Mouse (Mus musculus) midbrain, embryonic 14.5 days (tissue): Measurements from ENCODE around the gene Sema4a. TPM values are rescaled to one million over a fixed set of nuclear protein-coding genes. Genes with fewer than 3 reads are reported as not detected.

Experiments used
- ATAC-seq: fragments of 200-750 bp; cut with Nextera tagmentation; 2 replicates; pipeline ENCODE4 v1.8.0; 2017; ENCODE audit warnings: moderate number of reproducible peaks, moderate library complexity; ENCODE audit not compliant: low FRiP score, low TSS enrichment
- DNase-seq: peaks from one replicate; pipeline ENCODE4 v3.0.0-alpha.2; 2015
- H3K27ac ChIP-seq: fragments of 300-500 bp; sonication (generic); replicated peaks from 2 replicates; pipeline ENCODE4 v1.5.1; 2014; ENCODE audit warnings: mild to moderate bottlenecking, low read depth, low read length, moderate library complexity
- H3K27me3 ChIP-seq: fragments of 300-500 bp; sonication (generic); 2 replicates; pipeline ENCODE4 v1.6.1; 2014; ENCODE audit warnings: low read length, control low read depth, mixed read lengths; ENCODE audit not compliant: control insufficient read depth, insufficient read depth
- H3K36me3 ChIP-seq: fragments of 300-500 bp; sonication (generic); 2 replicates; pipeline ENCODE4 v1.6.1; 2014; ENCODE audit warnings: low read length, control low read depth; ENCODE audit not compliant: control insufficient read depth, insufficient read depth
- H3K4me1 ChIP-seq: fragments of 300-500 bp; sonication (generic); 2 replicates; pipeline ENCODE4 v1.6.1; 2014; ENCODE audit warnings: mild to moderate bottlenecking, antibody characterized with exemption, low read length, control low read depth; ENCODE audit not compliant: control insufficient read depth, insufficient read depth
- H3K4me2 ChIP-seq: fragments of 300-500 bp; sonication (generic); 2 replicates; pipeline ENCODE4 v1.6.1; 2014; ENCODE audit warnings: mild to moderate bottlenecking, low read length, moderate library complexity
- H3K4me3 ChIP-seq: fragments of 300-500 bp; sonication (generic); replicated peaks from 2 replicates; pipeline ENCODE4 v1.5.1; 2014; ENCODE audit warnings: low read depth, low read length
- H3K9ac ChIP-seq: fragments of 300-500 bp; sonication (generic); replicated peaks from 2 replicates; pipeline ENCODE4 v1.6.1; 2014; ENCODE audit warnings: mild to moderate bottlenecking, low read length, moderate library complexity
- H3K9me3 ChIP-seq: fragments of 300-500 bp; sonication (generic); 2 replicates; pipeline ENCODE4 v1.6.1; 2016; ENCODE audit warnings: low read length, control low read depth, mixed read lengths; ENCODE audit not compliant: control insufficient read depth
- WGBS: fragments of 180-500 bp; shearing (Covaris S2); extraction: QIAGEN DNeasy Blood & Tissue Kit; methylation state at CpG from one replicate; pipeline ENCODE4 v1.1.7; 2014; 5-methylcytosine and 5-hydroxymethylcytosine counted together
- polyA plus RNA-seq: library from polyadenylated mRNA; unstranded; fragments of >200 nt; fragmentation: Nextera tagmentation; extraction: Ambion mirVana; gene quantifications from 2 replicates; pipeline ENCODE4 v1.2.1, GENCODE M21; 2014

Gene Sema4a
- polyA plus RNA-seq, 1 experiment from 2014 or later: 28.8 TPM

- 82% methylated on average over 10 of the region's 10 CpGs for WGBS
- DNase-seq: no peak
- no peak overlapping the region for H3K4me3 ChIP-seq
Observed at GRCm38 (mm10) chr3:88470943-88471479, 10.0 kb upstream of the Sema4a start.

DNA sequence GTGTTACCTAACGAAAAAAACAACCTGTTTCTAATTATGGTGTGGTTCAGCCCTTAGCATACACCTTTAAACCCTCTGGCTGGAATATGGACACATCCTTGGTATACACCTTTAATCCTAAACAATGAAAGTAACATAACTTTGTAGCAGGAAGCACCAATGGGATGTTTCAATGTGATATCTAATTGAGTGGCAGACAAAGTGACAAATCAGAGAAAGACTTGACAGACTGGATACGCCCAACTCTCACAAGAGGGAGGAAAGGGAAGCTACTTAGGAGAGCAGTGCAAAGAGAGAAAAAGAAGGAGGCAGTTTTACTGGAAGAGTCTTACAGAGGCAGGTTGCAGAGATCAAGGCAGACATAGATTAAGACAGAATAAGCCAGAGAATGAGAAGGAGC, 8.5 kb upstream of the Sema4a start:
- DNase-seq: no peak
- 0 out of 2 replicates have a peak, but pooled peaks cover 4% of the 10 kb centered on the region for H3K4me1 ChIP-seq
- no peak overlapping the region for H3K27ac ChIP-seq
- H3K9me3 ChIP-seq: no peaks in the 10 kb centered on the region
- ATAC-seq: no peak
- H3K4me2 ChIP-seq: no peak overlapping the region
- no peaks in the 10 kb centered on the region for H3K27me3 ChIP-seq
- no peaks in the 10 kb centered on the region for H3K36me3 ChIP-seq
- no peak overlapping the region for H3K4me3 ChIP-seq
- no peak overlapping the region for H3K9ac ChIP-seq
- WGBS: 79% methylated on average over 2 of the region's 2 CpGs

More at GRCm38 (mm10) chr3:88470943-88471479, 10.0 kb upstream of the Sema4a start:
- H3K27me3 ChIP-seq: no peaks in the 10 kb centered on the region
- ATAC-seq: no peak
- 0 out of 2 replicates have a peak, but pooled peaks cover 4% of the 10 kb centered on the region for H3K4me1 ChIP-seq
- H3K36me3 ChIP-seq: no peaks in the 10 kb centered on the region
- no peaks in the 10 kb centered on the region for H3K9me3 ChIP-seq
- H3K9ac ChIP-seq: no peak overlapping the region
- no peak overlapping the region for H3K27ac ChIP-seq
- no peak overlapping the region for H3K4me2 ChIP-seq

GRCm38 (mm10) chr3:88467116-88467824, 6.3 kb upstream of the Sema4a start:
- H3K9me3 ChIP-seq: no peaks in the 10 kb centered on the region
- DNase-seq (peak; percentile 96), ATAC-seq (peak; percentile 68; the same call in 1 of the 2 replicates)
- no peak overlapping the region for H3K4me2 ChIP-seq
- no peaks in the 10 kb centered on the region for H3K27me3 ChIP-seq
- no peaks in the 10 kb centered on the region for H3K36me3 ChIP-seq
- H3K9ac ChIP-seq: no peak overlapping the region; the same call in 1 of the 2 replicates
- 29% methylated on average over 16 of the region's 16 CpGs for WGBS
- no peak overlapping the region for H3K4me3 ChIP-seq
- no peaks in the 10 kb centered on the region for H3K4me1 ChIP-seq
- no peak overlapping the region for H3K27ac ChIP-seq

DNA sequence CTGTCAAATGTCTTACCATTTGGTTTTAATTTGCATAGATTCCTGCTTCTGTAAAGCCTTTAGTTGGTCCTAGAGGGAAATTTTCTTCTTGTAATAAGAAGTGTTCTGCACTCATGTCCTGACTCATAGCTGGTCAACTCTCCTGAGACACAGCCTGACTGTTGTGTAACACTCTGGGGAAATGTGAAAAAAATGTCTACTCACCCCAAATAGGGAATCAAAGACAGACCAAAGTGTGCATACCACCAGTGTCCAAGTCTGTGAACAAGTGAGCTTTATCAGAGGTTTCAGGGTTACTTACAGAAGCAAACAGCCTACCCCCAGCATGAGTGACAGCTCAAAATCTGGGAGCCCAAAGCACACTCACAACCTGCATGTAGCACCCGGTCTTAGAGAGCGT, 4.1 kb upstream of the Sema4a start:
- no peak for ATAC-seq
- H3K27ac ChIP-seq: no peak overlapping the region
- no peak overlapping the region for H3K4me2 ChIP-seq
- no peaks in the 10 kb centered on the region for H3K9me3 ChIP-seq
- no peaks in the 10 kb centered on the region for H3K36me3 ChIP-seq
- no peaks in the 10 kb centered on the region for H3K4me1 ChIP-seq
- 88% methylated on average over 2 of the region's 2 CpGs for WGBS
- no peak for DNase-seq
- H3K4me3 ChIP-seq: no peak overlapping the region
- no peaks in the 10 kb centered on the region for H3K27me3 ChIP-seq
- no peak overlapping the region for H3K9ac ChIP-seq

DNA sequence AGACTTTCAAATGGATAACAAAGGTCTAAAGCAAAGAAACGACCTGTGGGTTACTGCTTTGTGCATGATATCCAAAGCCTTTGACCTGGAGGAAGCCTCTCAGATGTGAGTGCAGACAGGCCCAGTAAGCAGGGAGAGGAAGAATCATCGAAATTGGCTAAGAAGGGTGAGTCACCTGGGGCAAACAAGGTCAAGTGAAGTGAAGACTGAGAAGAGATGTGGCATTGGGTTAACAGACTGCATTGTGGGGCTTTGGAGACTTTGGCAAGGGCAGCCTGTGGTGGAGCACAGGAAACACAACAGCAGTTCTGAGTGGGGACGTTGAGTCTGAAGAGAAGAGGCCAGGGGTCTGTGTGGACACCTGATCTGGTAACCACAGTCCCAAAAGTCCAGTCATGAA, 3.4 kb upstream of the Sema4a start:
- H3K36me3 ChIP-seq: no peaks in the 10 kb centered on the region
- H3K4me2 ChIP-seq: no peak overlapping the region
- no peaks in the 10 kb centered on the region for H3K27me3 ChIP-seq
- H3K4me1 ChIP-seq: no peaks in the 10 kb centered on the region
- WGBS: 52% methylated on average over 3 of the region's 3 CpGs
- no peaks in the 10 kb centered on the region for H3K9me3 ChIP-seq
- no peak overlapping the region for H3K27ac ChIP-seq
- H3K4me3 ChIP-seq: no peak overlapping the region
- no peak overlapping the region for H3K9ac ChIP-seq
- no peak for DNase-seq
- ATAC-seq: no peak

DNA sequence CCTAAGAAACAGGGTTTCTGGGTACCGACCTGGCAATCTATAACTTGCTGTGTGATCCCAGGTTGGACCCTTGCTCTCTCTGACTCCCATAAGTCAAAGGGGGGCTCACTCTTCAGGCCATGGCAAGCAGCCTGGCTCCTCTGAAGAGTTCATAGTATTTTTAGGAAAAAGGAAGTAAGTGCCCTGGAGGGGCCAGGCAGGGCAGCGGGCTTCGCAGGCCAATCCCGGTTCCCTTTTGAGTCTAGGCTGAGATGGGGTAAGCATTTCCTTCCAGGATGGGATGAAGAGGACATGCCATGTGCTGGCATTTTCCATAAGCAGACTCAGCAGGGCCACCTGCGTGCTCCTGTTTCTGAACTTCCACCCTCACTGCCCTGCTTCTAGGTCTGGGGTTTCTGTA, 953 bp downstream of the Sema4a start:
- no peak overlapping the region for H3K27ac ChIP-seq
- no peak for DNase-seq
- WGBS: 82% methylated on average over 5 of the region's 5 CpGs

GRCm38 (mm10) chr3:88458778-88459219, 2.2 kb downstream of the Sema4a start:
- Histone ChIP-seq H3K27ac (peak overlapping the region; percentile 85), H3K9ac (peak overlapping the region; percentile 67), H3K4me2 (peak overlapping the region; percentile 89), H3K4me3 (peak overlapping the region; percentile 41), H3K9me3 (no peaks in the 10 kb centered on the region), H3K4me1 (peaks cover 25% of the 10 kb centered on the region), H3K36me3 (0 out of 2 replicates have a peak, but pooled peaks cover 4% of the 10 kb centered on the region), H3K27me3 (no peaks in the 10 kb centered on the region)
- DNase-seq (peak; percentile 82), ATAC-seq (peak; percentile 80)
- WGBS: under 1% methylated on average over 14 of the region's 14 CpGs

More for the DNA sequence above, 953 bp downstream of the Sema4a start:
- H3K4me3 ChIP-seq: no peak overlapping the region
- ATAC-seq: no peak
- H3K9me3 ChIP-seq: no peaks in the 10 kb centered on the region
- no peak overlapping the region for H3K9ac ChIP-seq
- no peaks in the 10 kb centered on the region for H3K27me3 ChIP-seq
- peaks cover 25% of the 10 kb centered on the region for H3K4me1 ChIP-seq
- H3K4me2 ChIP-seq: no peak overlapping the region
- no peaks in the 10 kb centered on the region for H3K36me3 ChIP-seq

DNA sequence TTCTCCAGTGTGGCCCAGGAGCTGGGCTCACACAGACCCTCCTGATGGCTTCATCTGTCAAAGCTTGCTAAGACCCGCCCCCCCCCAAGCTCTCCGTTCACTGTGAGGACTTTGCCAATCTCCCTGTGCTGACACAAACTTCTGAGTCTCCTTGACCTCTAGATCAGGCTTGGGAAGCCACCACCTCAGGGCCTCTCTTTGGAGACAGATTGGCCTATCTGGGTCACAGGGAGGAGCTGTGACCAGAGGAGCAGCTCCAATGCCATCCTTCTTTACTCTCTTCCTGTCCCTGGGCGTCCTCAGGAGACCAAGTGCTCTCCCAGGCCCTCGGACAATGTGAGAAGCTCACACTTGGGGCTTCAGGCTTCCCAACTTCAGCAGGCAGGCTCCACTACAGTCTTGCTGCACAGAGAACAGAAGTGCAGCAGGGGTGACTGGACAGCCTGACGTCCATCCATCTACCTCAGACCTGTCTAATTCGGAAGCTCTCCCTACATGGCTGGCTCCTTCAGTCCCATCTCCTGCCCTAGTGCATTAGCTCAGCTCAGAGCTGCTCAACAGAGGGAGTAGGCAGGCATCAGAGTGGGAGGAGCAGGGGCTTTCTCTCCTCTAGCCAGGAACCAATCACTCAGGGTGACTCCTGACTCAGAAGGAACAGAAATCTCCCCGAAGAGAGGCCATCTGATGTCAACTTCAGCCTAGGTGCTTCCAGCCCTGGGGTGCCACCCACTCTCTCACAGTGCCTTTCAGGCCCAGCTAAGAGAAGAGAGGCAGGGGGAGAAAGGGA, 4.0 kb downstream of the Sema4a start:
- H3K9ac ChIP-seq: peak overlapping the region; percentile 67
- ATAC-seq: no peak
- H3K27me3 ChIP-seq: no peaks in the 10 kb centered on the region
- peaks cover 18% of the 10 kb centered on the region for H3K36me3 ChIP-seq
- peaks cover 25% of the 10 kb centered on the region for H3K4me1 ChIP-seq
- WGBS: 70% methylated on average over 7 of the region's 7 CpGs
- peak; percentile 33 for DNase-seq
- 0 out of 2 replicates have a peak overlapping the region, but pooled peaks have one; percentile 85 for H3K27ac ChIP-seq
- peak overlapping the region; percentile 89 for H3K4me2 ChIP-seq
- peak overlapping the region; percentile 41 for H3K4me3 ChIP-seq
- no peaks in the 10 kb centered on the region for H3K9me3 ChIP-seq
